Mouse (Mus musculus) effector memory CD4-positive, alpha-beta T cell, adult 7 months (primary cell): ENCODE measurements around the gene Olfr1197. TPM values are rescaled to one million over a fixed set of nuclear protein-coding genes. Genes with fewer than 3 reads are reported as not detected.

Source experiments
- polyA plus RNA-seq: library from polyadenylated mRNA; unstranded; fragments of 100-300 nt; shearing (Covaris generic); gene quantifications from one replicate; pipeline ENCODE4 v1.2.1, GENCODE M21; 2017

Gene Olfr1197
- polyA plus RNA-seq, result not detected

GRCm38 (mm10) chr2:88732266-88732665, at the start of gene Olfr1197:
Olfr1197 (minus strand) TSS chr2:88732366.

GRCm38 (mm10) chr2:88770388-88770787, 38.2 kb upstream of the Olfr1197 start, which contains the start of gene Olfr1200:
Olfr1200 (minus strand) TSS chr2:88770488.

GRCm38 (mm10) chr2:88760369-88760768, 28.2 kb upstream of the Olfr1197 start, which contains the start of gene Olfr1199:
Olfr1199 (minus strand) TSS chr2:88760469.

GRCm38 (mm10) chr2:88751270-88751669, 19.1 kb upstream of the Olfr1197 start, which contains the start of gene Olfr1198:
Olfr1198 (minus strand) TSS chr2:88751370.

GRCm38 (mm10) chr2:88704497-88704896, 27.7 kb downstream of the Olfr1197 start, which contains the start of gene Olfr1196:
Olfr1196 (minus strand) TSS chr2:88704597.

GRCm38 (mm10) chr2:88689087-88689486, 43.1 kb downstream of the Olfr1197 start, which contains the start of gene Olfr1195:
Olfr1195 (minus strand) TSS chr2:88689187.

Other genes starting within 250 kb of the Olfr1197 start
- gene Olfr1184, start 248.8 kb downstream of the Olfr1197 start, polyA plus RNA-seq, result 0.80 TPM
- not detected for gene Olfr1185-ps1, start 239.0 kb downstream of the Olfr1197 start, polyA plus RNA-seq
- not detected for gene Olfr1186, start 213.8 kb downstream of the Olfr1197 start, polyA plus RNA-seq
- not detected for gene Olfr1188, start 175.4 kb downstream of the Olfr1197 start, polyA plus RNA-seq
- gene Olfr1189, start 145.9 kb downstream of the Olfr1197 start, polyA plus RNA-seq, result not detected
- not detected for gene Olfr1191-ps1, start 91.8 kb downstream of the Olfr1197 start, polyA plus RNA-seq
- not detected for gene Olfr1192-ps1, start 83.9 kb downstream of the Olfr1197 start, polyA plus RNA-seq
- not detected for gene Olfr1193, start 56.7 kb downstream of the Olfr1197 start, polyA plus RNA-seq
- gene Olfr1195, start 43.2 kb downstream of the Olfr1197 start, polyA plus RNA-seq, result not detected
- not detected for gene Olfr1196, start 27.8 kb downstream of the Olfr1197 start, polyA plus RNA-seq
- gene Olfr1198, start 19.0 kb upstream of the Olfr1197 start, polyA plus RNA-seq, result not detected
- not detected for gene Olfr1199, start 28.1 kb upstream of the Olfr1197 start, polyA plus RNA-seq
- gene Olfr1200, start 38.1 kb upstream of the Olfr1197 start, polyA plus RNA-seq, result not detected
- not detected for gene Olfr1201, start 60.7 kb upstream of the Olfr1197 start, polyA plus RNA-seq
- not detected for gene Olfr1202, start 82.1 kb upstream of the Olfr1197 start, polyA plus RNA-seq
- not detected for gene Olfr1205, start 97.4 kb upstream of the Olfr1197 start, polyA plus RNA-seq
- not detected for gene Olfr1204, start 116.9 kb upstream of the Olfr1197 start, polyA plus RNA-seq
- not detected for gene Olfr1206, start 130.9 kb upstream of the Olfr1197 start, polyA plus RNA-seq
- not detected for gene Olfr1208, start 169.9 kb upstream of the Olfr1197 start, polyA plus RNA-seq
- not detected for gene Olfr1209, start 182.8 kb upstream of the Olfr1197 start, polyA plus RNA-seq
- gene Olfr1211, start 205.7 kb upstream of the Olfr1197 start, polyA plus RNA-seq, result not detected
- gene Olfr1212, start 221.6 kb upstream of the Olfr1197 start, polyA plus RNA-seq, result not detected
- gene Gm13762, start 247.9 kb upstream of the Olfr1197 start, polyA plus RNA-seq, result not detected